Mouse (Mus musculus) heart, adult 2 months (tissue): Measurements from ENCODE around the gene Fgf12.

Source experiments
- CTCF ChIP-seq: fragments of 200-600 bp; IDR thresholded peaks from 2 replicates; pipeline ENCODE4 v1.8.1; 2022; ENCODE audit warnings: antibody characterized with exemption, mild to moderate bottlenecking, moderate library complexity
- EP300 ChIP-seq: fragments of 200-500 bp; IDR thresholded peaks from 2 replicates; pipeline ENCODE4 v1.6.1; 2011; ENCODE audit warnings: low read depth, low read length, control low read depth; ENCODE audit not compliant: insufficient read depth

DNA sequence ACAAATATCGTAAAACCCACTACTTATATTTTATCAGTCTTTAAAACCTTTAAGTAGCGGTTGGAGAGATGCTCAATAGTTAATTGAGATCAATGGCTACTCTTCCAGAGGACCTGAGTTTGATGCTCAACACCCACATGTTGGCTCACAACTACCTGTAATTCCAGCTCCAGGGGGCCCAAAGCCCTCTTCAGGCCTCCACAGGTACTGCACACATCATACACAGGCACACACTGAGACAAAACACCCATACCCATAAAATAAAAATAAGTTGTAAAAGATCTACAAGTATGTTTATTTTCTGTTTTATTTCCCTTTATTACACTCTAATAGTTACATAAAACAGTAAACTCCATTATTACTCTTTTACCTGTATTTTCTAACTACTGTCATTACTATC, 17.4 kb upstream of the Fgf12 start:
- TF ChIP-seq EP300 (no peak), CTCF (peak; percentile 40)
